Mouse (Mus musculus) neural tube, embryonic 11.5 days (tissue): ENCODE measurements around the gene Grid2ip. TPM values are rescaled to one million over a fixed set of nuclear protein-coding genes. Genes with fewer than 3 reads are reported as not detected.

ENCODE experiments used
- ATAC-seq: fragments of 200-750 bp; cut with Nextera tagmentation; 2 replicates; pipeline ENCODE4 v1.8.0; 2017; ENCODE audit warnings: moderate number of reproducible peaks, mild to moderate bottlenecking, moderate TSS enrichment, moderate library complexity; ENCODE audit not compliant: insufficient read depth, low FRiP score, low TSS enrichment
- DNase-seq: peaks from one replicate; pipeline ENCODE4 v3.0.0-alpha.2; 2015; ENCODE audit warnings: low spot score
- H3K27ac ChIP-seq: fragments of 300-500 bp; sonication (generic); 2 replicates; pipeline ENCODE4 v1.5.1; 2014; ENCODE audit warnings: low read depth, mild to moderate bottlenecking, low read length
- H3K27me3 ChIP-seq: fragments of 300-500 bp; sonication (generic); 2 replicates; pipeline ENCODE4 v1.6.1; 2014; ENCODE audit warnings: mild to moderate bottlenecking, low read length, mixed read lengths; ENCODE audit not compliant: control insufficient read depth, insufficient read depth
- H3K36me3 ChIP-seq: fragments of 300-500 bp; sonication (generic); 2 replicates; pipeline ENCODE4 v1.6.1; 2014; ENCODE audit warnings: mild to moderate bottlenecking, low read length, moderate library complexity, mixed read lengths; ENCODE audit not compliant: control insufficient read depth, insufficient read depth
- H3K4me1 ChIP-seq: fragments of 300-500 bp; sonication (generic); 2 replicates; pipeline ENCODE4 v1.6.1; 2014; ENCODE audit warnings: low read length, mixed read lengths; ENCODE audit not compliant: control insufficient read depth, insufficient read depth
- H3K4me2 ChIP-seq: fragments of 300-500 bp; sonication (generic); 2 replicates; pipeline ENCODE4 v1.6.1; 2014; ENCODE audit warnings: low read depth, mild to moderate bottlenecking, moderate library complexity
- H3K4me3 ChIP-seq: fragments of 300-500 bp; sonication (generic); 2 replicates; pipeline ENCODE4 v1.5.1; 2014; ENCODE audit warnings: low read depth, low read length
- H3K9ac ChIP-seq: fragments of 300-500 bp; sonication (generic); 2 replicates; pipeline ENCODE4 v1.6.1; 2014; ENCODE audit warnings: mild to moderate bottlenecking, low read length
- H3K9me3 ChIP-seq: fragments of 300-500 bp; sonication (generic); 2 replicates; pipeline ENCODE4 v1.6.1; 2016; ENCODE audit warnings: low read length; ENCODE audit not compliant: control insufficient read depth
- WGBS: fragments of 180-500 bp; shearing (Covaris S2); extraction: QIAGEN DNeasy Blood & Tissue Kit; methylation state at CpG from one replicate; pipeline ENCODE4 v1.1.7; 2014; 5-methylcytosine and 5-hydroxymethylcytosine counted together
- polyA plus RNA-seq: library from polyadenylated mRNA; unstranded; fragments of >200 nt; fragmentation: Nextera tagmentation; extraction: Ambion mirVana; gene quantifications from 2 replicates; pipeline ENCODE4 v1.2.1, GENCODE M21; 2014

The Grid2ip gene
- polyA plus RNA-seq, 1 experiment from 2014 or later: not detected

DNA sequence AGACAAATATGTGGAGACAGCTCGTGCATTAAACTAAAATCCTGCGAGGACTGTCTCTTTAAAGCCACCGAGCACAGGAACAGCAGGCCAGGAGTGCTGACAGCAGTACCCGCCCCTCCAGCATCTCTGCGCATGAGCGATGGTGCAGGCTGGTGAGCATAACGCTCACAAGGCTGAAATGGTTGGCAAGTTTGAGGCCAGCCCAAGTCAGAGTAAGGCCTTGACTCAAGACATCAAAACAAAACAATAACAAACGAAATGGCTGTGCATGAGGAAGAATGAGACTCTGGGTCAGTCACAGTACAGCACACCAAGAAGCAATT lies 39.9 kb upstream of the Grid2ip start:
- Histone ChIP-seq H3K36me3 (peaks cover 4% of the 10 kb centered on the region), H3K27me3 (no peaks in the 10 kb centered on the region), H3K27ac (no peak overlapping the region), H3K9ac (no peak overlapping the region), H3K4me1 (peaks cover 6% of the 10 kb centered on the region), H3K4me3 (no peak overlapping the region), H3K4me2 (no peak overlapping the region), H3K9me3 (no peaks in the 10 kb centered on the region)
- no peak for DNase-seq
- no peak for ATAC-seq
- WGBS: 92% methylated on average over 8 of the region's 8 CpGs

DNA sequence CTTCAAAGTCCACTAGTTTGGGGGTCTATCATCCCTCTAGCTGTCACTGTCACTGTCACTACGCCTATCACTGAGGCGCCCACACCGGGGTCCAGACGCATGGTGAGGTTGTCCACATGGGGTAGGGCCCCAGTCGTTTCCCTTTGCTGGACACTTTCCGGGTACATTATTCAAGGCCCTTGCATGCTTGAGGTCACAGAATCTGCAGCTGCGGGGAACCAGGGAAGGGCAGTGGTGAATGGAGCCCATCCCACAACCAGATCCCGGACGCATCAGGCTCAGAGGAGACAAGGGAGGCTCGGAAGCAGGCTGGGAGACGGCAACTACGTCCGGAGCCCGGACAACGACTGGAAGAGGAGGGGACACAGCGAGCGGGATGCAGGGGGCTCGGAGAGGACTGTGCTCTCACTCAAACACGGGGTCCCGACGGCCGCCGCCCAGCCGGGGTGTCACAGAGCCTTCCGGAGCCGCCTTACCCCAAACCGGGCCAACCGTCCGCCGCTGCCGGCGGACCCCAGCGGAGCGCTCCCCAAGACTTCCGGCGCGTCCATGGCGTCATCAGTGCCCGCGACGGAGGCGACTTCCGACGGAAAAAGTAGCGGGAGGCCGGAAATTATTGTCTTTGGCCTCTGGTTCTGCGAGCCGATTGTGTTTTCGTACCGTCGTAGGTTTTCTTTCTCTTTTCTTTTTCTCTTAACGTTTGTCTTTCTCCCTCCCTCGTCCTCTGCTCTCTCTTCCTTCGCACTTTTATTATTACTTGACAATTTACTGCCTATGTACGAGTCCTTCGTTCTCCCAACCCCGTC lies 28.2 kb upstream of the Grid2ip start, which contains the start of gene Zdhhc4:
Zdhhc4 (minus strand) TSS at position 567 of the 806 bp plus-strand sequence.
- peak; percentile 93 for DNase-seq
- Histone ChIP-seq H3K4me2 (peak within 1 kb of the TSS; percentile 95), H3K4me3 (peak within 1 kb of the TSS; percentile 97), H3K27me3 (no peaks in the 10 kb centered on the region), H3K36me3 (peaks cover 4% of the 10 kb centered on the region; the same call in 1 of the 2 replicates), H3K9me3 (no peaks in the 10 kb centered on the region), H3K27ac (peak within 1 kb of the TSS; percentile 39; the same call in 1 of the 2 replicates), H3K9ac (peak within 1 kb of the TSS; percentile 93), H3K4me1 (peaks cover 11% of the 10 kb centered on the region; the same call in 1 of the 2 replicates)
- under 1% methylated on average over 45 of the region's 57 CpGs for WGBS
- peak; percentile 60 for ATAC-seq

DNA sequence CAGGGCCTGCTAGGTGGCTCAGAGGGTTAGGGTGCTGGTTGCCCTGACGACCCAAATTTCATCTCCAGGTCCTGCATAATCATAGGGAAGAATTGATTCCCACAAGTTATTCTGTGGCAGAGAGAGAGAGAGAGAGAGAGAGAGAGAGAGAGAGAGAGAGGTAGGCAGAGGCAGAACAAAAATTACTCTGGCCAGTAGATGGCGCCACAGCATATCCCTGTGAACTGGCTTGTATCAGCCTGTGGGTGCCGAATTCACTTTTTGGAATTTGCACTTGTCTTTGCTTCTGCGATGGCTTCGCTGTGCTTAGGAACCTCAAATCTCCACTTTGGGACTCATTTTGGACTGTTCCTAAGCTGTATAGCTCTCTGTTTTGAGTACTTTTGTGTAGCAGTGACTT lies 23.3 kb upstream of the Grid2ip start:
- H3K4me3 ChIP-seq: no peak overlapping the region
- H3K9ac ChIP-seq: no peak overlapping the region
- H3K4me1 ChIP-seq: peaks cover 3% of the 10 kb centered on the region; the same call in 1 of the 2 replicates
- H3K9me3 ChIP-seq: no peaks in the 10 kb centered on the region
- DNase-seq (peak; percentile 64), ATAC-seq (no peak)
- H3K4me2 ChIP-seq: no peak overlapping the region
- no peaks in the 10 kb centered on the region for H3K27me3 ChIP-seq
- no peaks in the 10 kb centered on the region for H3K36me3 ChIP-seq
- 22% methylated on average over 5 of the region's 5 CpGs for WGBS
- H3K27ac ChIP-seq: no peak overlapping the region

DNA sequence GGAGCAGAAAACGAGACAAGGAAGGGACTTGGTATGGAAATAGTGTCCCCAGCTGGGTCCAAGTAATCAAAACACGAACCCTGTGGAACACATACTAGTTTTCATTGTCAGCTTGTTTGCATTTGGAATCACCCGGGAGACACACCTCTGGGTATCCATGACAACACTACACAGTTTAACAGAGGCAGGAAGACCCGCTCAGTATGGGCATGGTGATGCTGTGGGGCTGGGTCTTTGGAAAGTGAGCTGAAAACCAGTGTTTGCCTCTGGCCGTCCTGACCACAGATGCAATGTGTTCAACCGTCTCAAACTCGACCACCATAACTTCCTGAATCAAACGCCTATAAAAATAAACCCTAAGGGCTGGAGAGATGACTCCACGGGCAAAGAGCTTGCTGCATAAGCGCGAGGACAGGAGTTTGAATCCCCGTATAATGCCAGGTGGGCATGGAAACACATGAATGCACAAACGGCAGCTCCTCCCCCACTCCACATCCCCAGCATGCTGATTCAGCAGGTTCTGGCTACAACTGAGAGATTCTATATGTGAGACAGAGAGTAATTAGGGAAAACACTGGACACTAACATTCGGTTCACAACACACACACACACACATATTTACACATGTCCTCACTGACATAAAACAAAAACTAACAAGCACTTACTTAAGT lies 22.6 kb upstream of the Grid2ip start:
- Histone ChIP-seq H3K27me3 (no peaks in the 10 kb centered on the region), H3K4me2 (no peak overlapping the region), H3K9me3 (no peaks in the 10 kb centered on the region), H3K27ac (no peak overlapping the region), H3K4me1 (peaks cover 3% of the 10 kb centered on the region; the same call in 1 of the 2 replicates), H3K4me3 (no peak overlapping the region), H3K9ac (no peak overlapping the region), H3K36me3 (no peaks in the 10 kb centered on the region)
- WGBS: 78% methylated on average over 14 of the region's 14 CpGs
- no peak for ATAC-seq
- no peak for DNase-seq

DNA sequence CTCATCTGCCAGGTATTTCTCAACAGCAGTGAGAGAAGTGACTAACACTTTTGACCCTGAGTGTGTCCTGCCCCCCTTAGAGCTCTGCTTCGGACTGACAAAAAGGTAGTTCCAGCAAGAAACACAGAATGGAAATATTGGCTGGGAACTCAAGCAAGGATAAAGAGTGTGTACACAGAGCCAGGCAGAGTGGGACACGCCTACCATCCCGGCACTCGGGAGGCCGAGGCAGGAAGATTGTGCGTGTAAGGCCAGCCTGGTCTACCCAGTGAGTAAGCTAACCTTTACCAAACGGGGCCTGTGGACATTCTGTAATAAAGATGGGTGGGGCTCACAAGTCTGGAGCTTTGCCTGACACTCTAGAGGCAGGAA lies 22.1 kb upstream of the Grid2ip start:
- Histone ChIP-seq H3K27ac (no peak overlapping the region), H3K9me3 (no peaks in the 10 kb centered on the region), H3K9ac (no peak overlapping the region), H3K4me3 (no peak overlapping the region), H3K36me3 (no peaks in the 10 kb centered on the region), H3K4me1 (no peaks in the 10 kb centered on the region), H3K4me2 (no peak overlapping the region), H3K27me3 (no peaks in the 10 kb centered on the region)
- no peak for DNase-seq
- ATAC-seq: no peak
- 85% methylated on average over 7 of the region's 7 CpGs for WGBS

DNA sequence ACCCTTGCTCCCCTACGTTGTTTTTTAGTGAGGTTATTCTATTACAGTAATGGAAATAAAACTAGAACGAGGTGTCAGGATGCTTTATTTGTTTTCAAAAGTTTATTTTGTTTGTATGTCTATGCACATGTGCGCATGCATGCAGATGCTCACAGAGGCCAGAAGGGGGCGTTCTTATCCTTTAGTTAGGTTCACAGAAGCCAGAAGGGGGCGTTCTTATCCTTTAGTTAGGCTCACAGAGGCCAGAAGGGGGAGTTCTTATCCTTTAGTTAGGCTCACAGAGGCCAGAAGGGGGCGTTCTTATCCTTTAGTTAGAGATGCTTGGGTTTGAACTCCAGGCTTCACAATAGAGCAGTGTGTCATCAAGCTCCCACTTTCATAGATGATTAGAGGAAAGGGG lies 20.6 kb upstream of the Grid2ip start:
- Histone ChIP-seq H3K4me3 (no peak overlapping the region), H3K27ac (no peak overlapping the region), H3K36me3 (no peaks in the 10 kb centered on the region), H3K9ac (no peak overlapping the region), H3K9me3 (no peaks in the 10 kb centered on the region), H3K4me2 (no peak overlapping the region), H3K4me1 (no peaks in the 10 kb centered on the region), H3K27me3 (no peaks in the 10 kb centered on the region)
- DNase-seq (no peak), ATAC-seq (no peak)
- 65% methylated on average over 6 of the region's 6 CpGs for WGBS

DNA sequence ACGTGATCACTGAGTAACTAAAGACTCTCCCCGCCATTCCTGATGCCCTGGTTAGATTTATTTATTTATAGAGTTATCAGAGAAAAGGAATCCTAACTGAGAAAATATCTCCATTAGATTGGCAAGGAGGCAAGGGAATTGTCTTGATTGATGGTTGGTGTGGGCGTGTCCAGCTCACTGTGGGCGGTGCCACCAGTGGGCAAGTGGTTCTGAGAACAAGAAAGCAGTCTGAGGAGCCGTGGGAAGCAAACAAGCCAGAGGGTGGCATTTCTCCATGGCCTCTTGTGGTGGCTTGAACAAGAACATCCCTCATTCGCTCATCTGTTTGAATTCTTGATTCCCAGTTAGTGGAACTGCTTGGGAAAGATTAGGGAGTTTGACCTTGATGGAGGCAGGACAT lies 17.5 kb upstream of the Grid2ip start:
- H3K4me3 ChIP-seq: no peak overlapping the region
- H3K27me3 ChIP-seq: no peaks in the 10 kb centered on the region
- no peak overlapping the region for H3K9ac ChIP-seq
- ATAC-seq (no peak), DNase-seq (no peak)
- no peak overlapping the region for H3K27ac ChIP-seq
- H3K9me3 ChIP-seq: no peaks in the 10 kb centered on the region
- 60% methylated on average over 6 of the region's 6 CpGs for WGBS
- H3K36me3 ChIP-seq: no peaks in the 10 kb centered on the region
- H3K4me1 ChIP-seq: no peaks in the 10 kb centered on the region
- H3K4me2 ChIP-seq: no peak overlapping the region

DNA sequence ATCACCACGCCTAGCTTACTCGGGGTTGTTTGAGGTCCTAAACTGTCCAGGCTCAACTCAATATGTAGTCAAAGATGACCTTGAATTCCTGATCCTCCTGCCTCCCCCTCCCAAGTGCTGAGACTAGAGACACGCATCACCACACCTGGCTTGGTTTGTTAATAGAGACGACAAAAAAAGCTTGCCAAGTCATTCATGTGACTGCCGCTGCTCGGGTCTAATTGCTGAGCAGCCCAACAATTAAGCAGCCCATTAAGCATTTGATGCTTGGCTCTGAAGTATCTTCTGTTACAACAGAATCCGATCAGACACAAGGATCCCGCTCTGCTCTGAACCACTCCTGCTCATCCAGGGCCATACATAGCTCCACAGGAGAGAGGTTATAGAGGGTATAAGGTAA lies 10.8 kb upstream of the Grid2ip start:
- Histone ChIP-seq H3K27ac (no peak overlapping the region), H3K9ac (no peak overlapping the region), H3K4me2 (no peak overlapping the region), H3K4me3 (no peak overlapping the region), H3K27me3 (no peaks in the 10 kb centered on the region), H3K4me1 (no peaks in the 10 kb centered on the region), H3K36me3 (no peaks in the 10 kb centered on the region), H3K9me3 (no peaks in the 10 kb centered on the region)
- WGBS: 77% methylated on average over 8 of the region's 8 CpGs
- ATAC-seq: no peak
- no peak for DNase-seq

DNA sequence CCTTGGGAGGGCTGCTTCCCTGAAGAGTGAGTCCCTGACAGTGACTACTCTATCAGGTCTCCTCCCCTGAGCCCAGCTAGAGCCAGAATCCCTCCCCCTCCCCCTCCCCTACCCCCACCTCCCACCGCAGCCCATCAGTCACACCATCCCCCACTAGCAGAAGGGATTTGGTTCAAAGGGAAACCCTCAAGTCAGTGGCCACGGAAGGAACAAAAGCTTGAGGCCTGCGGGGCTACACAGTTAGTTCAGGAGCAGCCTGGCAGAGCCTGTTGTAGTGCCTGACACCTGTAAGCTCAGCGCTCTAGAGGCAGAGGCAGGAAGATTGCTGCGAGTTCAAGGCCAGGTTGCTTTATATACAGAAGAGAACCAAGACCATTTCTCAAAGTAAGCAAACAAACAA lies 1.1 kb upstream of the Grid2ip start:
- DNase-seq (no peak), ATAC-seq (no peak)
- Histone ChIP-seq H3K4me2 (no peak overlapping the region), H3K4me3 (no peak overlapping the region), H3K4me1 (no peaks in the 10 kb centered on the region), H3K36me3 (no peaks in the 10 kb centered on the region), H3K27me3 (peaks cover 8% of the 10 kb centered on the region), H3K9ac (no peak overlapping the region), H3K27ac (no peak overlapping the region), H3K9me3 (no peaks in the 10 kb centered on the region)
- WGBS: 45% methylated on average over 5 of the region's 5 CpGs
